Mouse (Mus musculus) liver, adult 2 months (tissue): ENCODE results near the gene Tex14. TPM values are rescaled to one million over a fixed set of nuclear protein-coding genes. Genes with fewer than 3 reads are reported as not detected.
"Not testable (repeated sequence)": the region's sequence is repeated elsewhere in the genome, so short reads cannot be mapped to it uniquely, and the experiment has no call there.

Source experiments
- DNase-seq: peaks from one replicate; pipeline ENCODE4 v3.0.0-alpha.2; 2011; ENCODE audit warnings: low read depth, low spot score; ENCODE audit errors: extremely low read depth
- H3K27ac ChIP-seq: fragments of 200-500 bp; replicated peaks from 2 replicates; pipeline ENCODE4 v1.5.1; 2012; ENCODE audit warnings: low read depth, mild to moderate bottlenecking, control low read depth, inconsistent platforms, low read length; ENCODE audit not compliant: insufficient read depth
- H3K27me3 ChIP-seq: fragments of 200-500 bp; 2 replicates; pipeline ENCODE4 v1.6.1; 2012; ENCODE audit warnings: mild to moderate bottlenecking, moderate library complexity, low read length, inconsistent platforms; ENCODE audit not compliant: control insufficient read depth, insufficient read depth
- H3K36me3 ChIP-seq: fragments of 200-500 bp; 2 replicates; pipeline ENCODE4 v1.6.1; 2012; ENCODE audit warnings: low read length, inconsistent platforms; ENCODE audit not compliant: control insufficient read depth, insufficient read depth
- H3K4me1 ChIP-seq: fragments of 200-500 bp; 2 replicates; pipeline ENCODE4 v1.6.1; 2011; ENCODE audit warnings: low read length; ENCODE audit not compliant: control insufficient read depth, insufficient read depth
- H3K4me3 ChIP-seq: fragments of 200-500 bp; 2 replicates; pipeline ENCODE4 v1.5.1; 2011; ENCODE audit warnings: low read depth, mild to moderate bottlenecking, control low read depth, low read length, moderate library complexity; ENCODE audit not compliant: insufficient read depth
- H3K79me2 ChIP-seq: fragments of 200-500 bp; 2 replicates; pipeline ENCODE4 v1.6.1; 2012; ENCODE audit warnings: inconsistent platforms, mild to moderate bottlenecking, low read length, moderate library complexity; ENCODE audit not compliant: control insufficient read depth, insufficient read depth
- H3K9ac ChIP-seq: fragments of 200-500 bp; 2 replicates; pipeline ENCODE4 v1.6.1; 2012; ENCODE audit warnings: low read depth, mild to moderate bottlenecking, control low read depth, inconsistent platforms, low read length
- CTCF ChIP-seq: fragments of 200-500 bp; IDR thresholded peaks from 2 replicates; pipeline ENCODE4 v1.5.1; 2011; ENCODE audit warnings: low read depth, low read length, control low read depth
- POLR2A ChIP-seq: fragments of 200-500 bp; IDR thresholded peaks from 2 replicates; pipeline ENCODE4 v1.6.1; 2011; ENCODE audit warnings: low read length, control low read depth; ENCODE audit not compliant: insufficient read depth; ENCODE audit errors: extremely low read depth
- WGBS: fragments of 180-500 bp; shearing (Covaris S2); methylation state at CpG from one replicate; pipeline ENCODE4 v1.1.7; 2018; 5-methylcytosine and 5-hydroxymethylcytosine counted together
- polyA plus RNA-seq: library from polyadenylated mRNA; depleted of rRNA; stranded (reverse); fragments of >200 nt; gene quantifications from 2 replicates; pipeline ENCODE4 v1.2.3, GENCODE M21; 2012
- total RNA-seq: library from RNA; depleted of rRNA; stranded (reverse); fragments of >200 nt; gene quantifications from 2 replicates; pipeline ENCODE4 v1.2.3, GENCODE M21; 2014

Gene Tex14
- total and polyA plus RNA-seq, 2 experiments, result 0.02 to 0.28 TPM

DNA sequence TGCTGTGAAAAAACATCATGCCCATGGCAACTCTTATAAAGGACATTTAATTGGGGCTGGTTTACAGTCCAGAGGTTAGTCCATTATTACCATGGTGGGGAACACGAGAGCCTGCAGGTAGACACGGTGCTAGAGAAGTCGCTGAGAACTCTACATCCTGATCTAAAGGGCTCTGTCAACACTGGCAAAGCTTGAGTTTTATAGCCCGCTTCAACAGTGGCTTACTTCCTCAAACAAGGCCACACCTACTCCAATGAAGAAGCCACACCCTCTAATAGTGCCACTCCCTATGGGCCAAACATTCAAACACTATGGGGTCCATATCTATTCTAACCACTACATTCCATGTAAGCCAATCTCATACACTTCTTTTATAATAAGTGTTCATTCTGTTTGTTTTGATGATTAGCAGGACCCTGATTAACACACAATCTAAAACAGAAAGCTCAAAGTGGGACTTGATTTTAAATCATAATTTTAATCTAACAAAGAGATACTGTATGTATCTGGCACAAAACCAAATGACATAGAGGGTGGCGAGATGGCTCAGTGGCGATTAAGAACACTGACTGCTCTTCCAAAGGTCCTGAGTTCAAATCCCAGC, 61.2 kb downstream of the Tex14 start:
- Histone ChIP-seq H3K79me2 (no peaks in the 10 kb centered on the region), H3K27me3 (no peaks in the 10 kb centered on the region), H3K27ac (no peak overlapping the region), H3K36me3 (no peaks in the 10 kb centered on the region), H3K4me1 (no peaks in the 10 kb centered on the region), H3K4me3 (no peak overlapping the region), H3K9ac (no peak overlapping the region)
- TF ChIP-seq CTCF (no peak), POLR2A (no peak)
- WGBS, result 77% methylated on average over 6 of the region's 6 CpGs
- no peak for DNase-seq

- no peak for TF ChIP-seq CTCF
- TF ChIP-seq POLR2A, result no peak
- H3K4me1 ChIP-seq, result no peaks in the 10 kb centered on the region
- H3K36me3 ChIP-seq, result no peaks in the 10 kb centered on the region
- H3K27me3 ChIP-seq, result no peaks in the 10 kb centered on the region
- no peak for DNase-seq
- no peak overlapping the region for H3K9ac ChIP-seq
- no peak overlapping the region for H3K4me3 ChIP-seq
- WGBS, result 56% methylated on average over 19 of the region's 19 CpGs
- H3K27ac ChIP-seq, result no peak overlapping the region
- no peaks in the 10 kb centered on the region for H3K79me2 ChIP-seq
These were observed 62.8 kb downstream of the Tex14 start for GRCm38 (mm10) chr11:87467491-87468277.

- Histone ChIP-seq H3K4me1 (no peaks in the 10 kb centered on the region), H3K4me3 (no peak overlapping the region), H3K27me3 (no peaks in the 10 kb centered on the region), H3K9ac (no peak overlapping the region), H3K79me2 (no peaks in the 10 kb centered on the region), H3K27ac (no peak overlapping the region), H3K36me3 (no peaks in the 10 kb centered on the region)
- TF ChIP-seq POLR2A (no peak), CTCF (no peak)
- 26% methylated on average over 7 of the region's 7 CpGs for WGBS
- DNase-seq, result no peak
These were observed 63.4 kb downstream of the Tex14 start for GRCm38 (mm10) chr11:87468278-87468655.

DNA sequence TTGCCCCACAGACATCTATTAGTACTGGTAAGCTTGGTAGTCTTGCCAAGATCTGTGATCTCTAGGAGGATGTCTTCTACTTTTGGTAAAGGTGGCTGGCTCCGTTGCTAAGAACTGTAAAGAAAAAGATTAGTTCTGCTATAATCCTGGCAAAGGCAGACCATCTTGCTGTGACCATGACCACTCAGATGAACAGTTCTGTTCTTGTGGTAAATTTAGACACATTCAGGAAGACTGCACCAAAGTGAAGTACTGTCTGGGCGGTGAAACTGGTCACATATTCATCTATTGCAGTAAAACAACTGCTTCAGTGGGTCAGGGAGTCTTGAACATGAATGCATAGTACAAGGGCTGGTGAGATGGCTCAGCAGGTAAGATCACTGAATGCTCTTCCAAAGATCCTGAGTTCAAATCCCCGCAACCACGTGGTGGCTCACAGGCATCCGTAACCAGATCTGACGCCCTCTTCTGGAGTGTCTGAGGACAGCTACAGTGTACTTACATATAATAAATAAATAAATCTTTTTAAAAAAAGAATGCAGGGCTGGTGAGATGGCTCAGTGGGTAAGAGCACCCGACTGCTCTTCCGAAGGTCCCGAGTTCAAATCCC, 63.9 kb downstream of the Tex14 start:
- H3K9ac ChIP-seq, result no peak overlapping the region
- H3K27ac ChIP-seq, result no peak overlapping the region
- H3K36me3 ChIP-seq, result no peaks in the 10 kb centered on the region
- DNase-seq, result no peak
- TF ChIP-seq CTCF (no peak), POLR2A (no peak)
- no peaks in the 10 kb centered on the region for H3K79me2 ChIP-seq
- no peaks in the 10 kb centered on the region for H3K27me3 ChIP-seq
- 79% methylated on average over 9 of the region's 9 CpGs for WGBS
- no peaks in the 10 kb centered on the region for H3K4me1 ChIP-seq
- no peak overlapping the region for H3K4me3 ChIP-seq

DNA sequence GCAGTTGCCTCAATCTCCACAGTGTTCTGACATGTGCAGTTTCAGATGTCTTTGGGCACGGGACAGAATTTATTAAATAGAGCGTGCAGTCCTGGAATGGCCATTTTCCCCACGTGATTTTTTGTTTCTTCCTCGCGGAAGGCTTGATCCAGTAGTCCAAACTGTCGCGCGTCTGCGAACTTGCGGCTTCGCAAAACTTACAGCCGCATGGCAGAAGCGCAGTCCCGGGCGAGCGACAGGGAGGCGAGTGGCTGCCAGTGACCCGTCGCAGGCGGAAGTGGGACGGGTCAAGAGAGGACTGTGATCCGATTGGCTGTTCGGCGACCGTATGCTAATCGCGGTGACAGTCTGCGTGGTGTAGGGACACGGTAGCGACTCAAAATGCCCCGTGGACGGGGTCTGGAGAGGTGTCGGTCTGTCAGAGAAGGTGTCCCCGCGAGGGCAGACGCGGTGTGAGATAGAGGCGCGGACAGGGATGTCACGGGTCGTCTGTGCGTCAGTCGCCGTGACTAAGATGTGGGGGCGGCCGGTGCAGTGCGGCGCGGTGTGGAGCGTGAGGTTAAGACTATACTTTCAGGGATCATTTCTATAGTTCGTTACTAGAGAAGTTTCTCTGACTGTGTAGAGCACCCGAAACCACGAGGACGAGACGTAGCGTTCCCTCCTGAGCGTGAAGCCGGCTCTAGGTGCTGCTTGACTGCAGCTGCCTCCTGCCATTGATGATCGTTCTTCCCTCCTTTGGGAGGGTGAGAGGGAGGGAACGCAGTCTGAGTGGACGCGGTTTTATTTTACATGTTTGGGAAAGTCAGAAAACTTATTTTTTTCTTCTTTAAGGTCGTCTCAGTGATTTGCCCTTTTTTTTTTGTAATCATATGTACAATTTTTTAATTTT, 66.2 kb downstream of the Tex14 start:
- not testable (repeated sequence) for H3K27ac ChIP-seq, H3K79me2 ChIP-seq, H3K4me1 ChIP-seq, H3K27me3 ChIP-seq, H3K36me3 ChIP-seq, H3K4me3 ChIP-seq
- under 1% methylated on average over 27 of the region's 63 CpGs for WGBS
- DNase-seq, result peak; percentile 89
- H3K9ac ChIP-seq, result peak overlapping the region; percentile 49; the same call in 1 of the 2 replicates

GRCm38 (mm10) chr11:87471699-87471997, 66.8 kb downstream of the Tex14 start:
- H3K4me3 ChIP-seq, H3K36me3 ChIP-seq, H3K79me2 ChIP-seq, H3K9ac ChIP-seq, H3K27ac ChIP-seq, H3K27me3 ChIP-seq, H3K4me1 ChIP-seq, DNase-seq: not testable (repeated sequence)
- WGBS, result 5% methylated on average over 2 of the region's 3 CpGs

- WGBS, result 19% methylated on average over 4 of the region's 4 CpGs
- not testable (repeated sequence) for H3K79me2 ChIP-seq, H3K27me3 ChIP-seq, DNase-seq, H3K4me1 ChIP-seq, H3K27ac ChIP-seq, H3K36me3 ChIP-seq, H3K4me3 ChIP-seq, H3K9ac ChIP-seq
These were observed 67.2 kb downstream of the Tex14 start for GRCm38 (mm10) chr11:87472058-87472457.

DNA sequence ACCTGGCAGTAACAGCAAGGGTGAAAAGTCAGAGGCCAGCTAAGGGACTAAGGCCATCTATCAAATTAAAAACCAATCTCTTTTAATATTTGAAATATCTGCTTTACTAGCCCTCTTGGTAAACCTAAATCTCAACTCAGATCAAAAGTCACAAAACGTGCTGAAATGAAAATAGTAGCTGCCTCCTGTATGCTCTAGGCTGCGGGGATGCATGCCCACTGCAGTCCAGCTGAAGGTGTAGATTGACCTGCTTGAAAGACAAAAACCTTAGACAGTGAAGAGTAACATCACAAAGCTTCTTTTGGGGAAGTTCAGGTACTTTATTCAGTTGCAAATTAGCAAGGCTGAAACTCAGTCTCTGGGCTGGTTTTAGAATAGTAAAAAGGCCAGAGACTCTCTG, 74.3 kb downstream of the Tex14 start:
- H3K27ac ChIP-seq, H3K9ac ChIP-seq, H3K79me2 ChIP-seq, H3K36me3 ChIP-seq, H3K27me3 ChIP-seq, DNase-seq, H3K4me1 ChIP-seq, H3K4me3 ChIP-seq: not testable (repeated sequence)
- 89% methylated on average over 2 of the region's 2 CpGs for WGBS
